In genomic region chr9:50437830-50438722, GRCm38 (mm10) we compare ENCODE assay signal across 8 mouse cellular contexts. TPM values are rescaled to one million over a fixed set of nuclear protein-coding genes. Genes with fewer than 3 reads are reported as not detected.
DNase-seq lines count a peak whose midpoint lies in the region; ATAC-seq and TF ChIP-seq lines count a peak whose summit lies in the region.

No protein-coding gene starts in this region.

- no peak overlapping the region for H3K9ac ChIP-seq in embryonic facial prominence, embryonic 15.5 days
- H3K9ac ChIP-seq in heart, embryonic 14.5 days (ENCODE audit: low read length): peak overlapping the region; percentile 65; the same call in 1 of the 2 replicates
- no peak overlapping the region for H3K9ac ChIP-seq in liver, embryonic 12.5 days
- H3K9ac ChIP-seq in stomach, postnatal 0 days (ENCODE audit: low read length): peak overlapping the region; percentile 53; the same call in 1 of the 2 replicates

- H3K9me3 ChIP-seq in embryonic facial prominence, embryonic 15.5 days (replicated peaks): no peaks in the 10 kb centered on the region
- no peaks in the 10 kb centered on the region for H3K9me3 ChIP-seq in heart, embryonic 14.5 days (ENCODE audit: control insufficient read depth, low read length)
- H3K9me3 ChIP-seq in liver, embryonic 12.5 days (replicated peaks): no peaks in the 10 kb centered on the region
- no peaks in the 10 kb centered on the region for H3K9me3 ChIP-seq in stomach, postnatal 0 days (ENCODE audit: control insufficient read depth, low read length)

- WGBS in embryonic facial prominence, embryonic 15.5 days: 18% methylated on average over 17 of the region's 17 CpGs
- 16% methylated on average over 17 of the region's 17 CpGs for WGBS in heart, embryonic 14.5 days
- WGBS in liver, embryonic 12.5 days (ENCODE audit: insufficient replicate concordance): 13% methylated on average over 17 of the region's 17 CpGs
- WGBS in stomach, postnatal 0 days: 15% methylated on average over 17 of the region's 17 CpGs

- peak; percentile 69 for DNase-seq in A20 (ENCODE audit: low read depth, low spot score)
- DNase-seq in adrenal gland, postnatal 4 days (ENCODE audit: low spot score in 2 of 2): peak; percentile 57 to 63
- DNase-seq in kidney, postnatal 14 days: peak; percentile 89
- peak; percentile 7 to 24 for DNase-seq in natural killer cell, adult 2 months (ENCODE audit: low spot score in 2 of 2)
- peak; percentile 86 for DNase-seq in stomach, postnatal 0 days (ENCODE audit: low spot score)

- no peak for TF ChIP-seq EP300 in stomach, postnatal 0 days (optimal IDR thresholded peaks at IDR 0.05)

- peaks cover 11% of the 10 kb centered on the region; the same call in 1 of the 2 replicates for H3K4me1 ChIP-seq in embryonic facial prominence, embryonic 15.5 days
- H3K4me1 ChIP-seq in heart, embryonic 14.5 days (ENCODE audit: control insufficient read depth in 2 of 2, insufficient read depth in 2 of 2, low read length in 2 of 2): no peaks in the 10 kb centered on the region; a peak in 1 of 4 replicates
- H3K4me1 ChIP-seq in liver, embryonic 12.5 days: no peaks in the 10 kb centered on the region
- no peaks in the 10 kb centered on the region for H3K4me1 ChIP-seq in stomach, postnatal 0 days (replicated peaks; ENCODE audit: control insufficient read depth, insufficient read depth)

- H3K36me3 ChIP-seq in embryonic facial prominence, embryonic 15.5 days: no peaks in the 10 kb centered on the region
- H3K36me3 ChIP-seq in heart, embryonic 14.5 days (ENCODE audit: control insufficient read depth, insufficient read depth, low read length): no peaks in the 10 kb centered on the region
- H3K36me3 ChIP-seq in liver, embryonic 12.5 days: no peaks in the 10 kb centered on the region
- no peaks in the 10 kb centered on the region for H3K36me3 ChIP-seq in stomach, postnatal 0 days (ENCODE audit: control insufficient read depth, insufficient read depth, low read length)

- H3K4me2 ChIP-seq in embryonic facial prominence, embryonic 15.5 days (replicated peaks): peak overlapping the region; percentile 70
- peak overlapping the region; percentile 68 for H3K4me2 ChIP-seq in heart, embryonic 14.5 days (ENCODE audit: low read length)
- peak overlapping the region; percentile 54 for H3K4me2 ChIP-seq in liver, embryonic 12.5 days
- peak overlapping the region; percentile 61 for H3K4me2 ChIP-seq in stomach, postnatal 0 days (replicated peaks; ENCODE audit: low read depth)

- 0 out of 2 replicates have a peak, but pooled peaks cover 3% of the 10 kb centered on the region for H3K27me3 ChIP-seq in embryonic facial prominence, embryonic 15.5 days
- no peaks in the 10 kb centered on the region for H3K27me3 ChIP-seq in heart, embryonic 14.5 days (ENCODE audit: control insufficient read depth, insufficient read depth, low read length)
- H3K27me3 ChIP-seq in liver, embryonic 12.5 days (replicated peaks): no peaks in the 10 kb centered on the region
- H3K27me3 ChIP-seq in stomach, postnatal 0 days (ENCODE audit: control insufficient read depth, insufficient read depth, low read length): no peaks in the 10 kb centered on the region

- peak overlapping the region; percentile 36 for H3K4me3 ChIP-seq in embryonic facial prominence, embryonic 15.5 days (replicated peaks)
- peak overlapping the region; percentile 29 to 32 for H3K4me3 ChIP-seq in heart, embryonic 14.5 days (ENCODE audit: control insufficient read depth in 1 of 2, insufficient read depth in 1 of 2, low read depth in 1 of 2, low read length in 2 of 2)
- no peak overlapping the region for H3K4me3 ChIP-seq in liver, embryonic 12.5 days
- H3K4me3 ChIP-seq in stomach, postnatal 0 days (ENCODE audit: low read depth, low read length): peak overlapping the region; percentile 29

- H3K27ac ChIP-seq in embryonic facial prominence, embryonic 15.5 days (replicated peaks): no peak overlapping the region
- no peak overlapping the region for H3K27ac ChIP-seq in heart, embryonic 14.5 days (replicated peaks in 1 of 2; ENCODE audit: control insufficient read depth in 1 of 2, insufficient read depth in 1 of 2, low read depth in 2 of 2, low read length in 2 of 2)
- H3K27ac ChIP-seq in liver, embryonic 12.5 days: no peak overlapping the region
- no peak overlapping the region for H3K27ac ChIP-seq in stomach, postnatal 0 days (replicated peaks)

- TF ChIP-seq CTCF in stomach, postnatal 0 days (IDR thresholded peaks at IDR 0.05; ENCODE audit: low read depth): peak; percentile 99

- peak; percentile 66; the same call in 1 of the 2 replicates for ATAC-seq in embryonic facial prominence, embryonic 15.5 days (ENCODE audit: insufficient number of reproducible peaks, low FRiP score, low TSS enrichment, low read depth)
- 0 out of 2 replicates have a peak, but pooled peaks have one; percentile 44 for ATAC-seq in heart, embryonic 14.5 days (ENCODE audit: insufficient number of reproducible peaks, insufficient read depth, low FRiP score, low read depth)
- no peak; the same call in 1 of the 2 replicates for ATAC-seq in liver, embryonic 12.5 days
- peak; percentile 87 for ATAC-seq in stomach, postnatal 0 days (ENCODE audit: low FRiP score, low TSS enrichment)

RNA-seq across cellular contexts. Expression of gene Plet1, which starts 56.2 kb away (rescaled TPM):
- 1 to 10 TPM in 1 of 2 experiments, under 1 TPM in 1; 0.25 to 3.2 TPM for total RNA-seq in adrenal gland, postnatal 4 days (2021)
- polyA plus RNA-seq in embryonic facial prominence, embryonic 15.5 days (2015; fragmentation: Nextera tagmentation; extraction: Ambion mirVana): 11.7 and 15.6 TPM in 2 replicates
- 0.15 and 0.31 TPM in 2 replicates for polyA plus RNA-seq in heart, embryonic 14.5 days (2014; fragmentation: Nextera tagmentation; extraction: Ambion mirVana)
- 0.15 and 0.23 TPM in 2 replicates for polyA plus RNA-seq in liver, embryonic 12.5 days (2016; fragmentation: Nextera tagmentation; extraction: Ambion mirVana)
- polyA plus RNA-seq in stomach, postnatal 0 days (2015; fragmentation: Nextera tagmentation; extraction: Ambion mirVana): 76.4 and 79.7 TPM in 2 replicates

Comparison
In these comparisons a context has a peak if more than half of its experiments do, and no peak if none do; other contexts are left out.
1. DNase-seq: peak in every context shown above with its lines; median percentile 89 in kidney, postnatal 14 days; 86 in stomach, postnatal 0 days; 69 in A20; 60 in adrenal gland, postnatal 4 days; 16 in natural killer cell, adult 2 months.
2. H3K9ac ChIP-seq: peak in heart, embryonic 14.5 days (single experiment) and stomach, postnatal 0 days (single experiment); none in embryonic facial prominence, embryonic 15.5 days (single experiment) and liver, embryonic 12.5 days (single experiment).
3. Peak in every context shown above with its lines, with median percentiles within 50 percentile points of each other: H3K4me2 ChIP-seq.